Mouse (Mus musculus) MEL (cell line): ENCODE results near the gene Zbtb20.

Experiments used
- CTCF ChIP-seq, 3 experiments: IDR thresholded peaks in 2 of 3; conservative IDR thresholded peaks in 1 of 3; 2 replicates each; pipeline ENCODE4 v1.5.1; 2011 to 2012; ENCODE audit warnings: low read length in 3 of 3, low read depth in 2 of 3, mild to moderate bottlenecking in 2 of 3, improper control_type of control experiment in 1 of 3, inconsistent platforms in 1 of 3, mixed read lengths in 1 of 3, moderate library complexity in 1 of 3; ENCODE audit not compliant: control insufficient read depth in 1 of 3, insufficient read depth in 1 of 3, poor library complexity in 1 of 3, severe bottlenecking in 1 of 3
- E2F4 ChIP-seq: IDR thresholded peaks from 2 replicates; pipeline ENCODE4 v1.6.1; 2011; ENCODE audit warnings: low read depth, low read length, improper control_type of control experiment, borderline replicate concordance
- EP300 ChIP-seq, 2 experiments: IDR thresholded peaks; 2 replicates each; pipeline ENCODE4 v1.6.1; 2011; ENCODE audit warnings: improper control_type of control experiment in 2 of 2, low read length in 2 of 2, low read depth in 1 of 2, mild to moderate bottlenecking in 1 of 2
- MYB ChIP-seq: IDR thresholded peaks from 2 replicates; pipeline ENCODE4 v1.6.1; 2011; ENCODE audit warnings: mild to moderate bottlenecking, low read depth, low read length, improper control_type of control experiment
- MYC ChIP-seq: IDR thresholded peaks from 2 replicates; pipeline ENCODE4 v1.6.1; 2011; ENCODE audit warnings: low read depth, mild to moderate bottlenecking, low read length, improper control_type of control experiment, moderate library complexity
- NRF1 ChIP-seq: IDR thresholded peaks from 2 replicates; pipeline ENCODE4 v1.6.1; 2014; ENCODE audit warnings: low read depth, mild to moderate bottlenecking, inconsistent platforms, low read length, improper control_type of control experiment, moderate library complexity; ENCODE audit not compliant: poor library complexity, insufficient read depth, severe bottlenecking
- POLR2A ChIP-seq, 2 experiments: IDR thresholded peaks; 2 replicates each; pipeline ENCODE4 v1.6.1; 2011 to 2012; ENCODE audit warnings: low read length in 2 of 2, mild to moderate bottlenecking in 2 of 2, control low read depth in 1 of 2, improper control_type of control experiment in 1 of 2, low read depth in 1 of 2, moderate library complexity in 1 of 2; ENCODE audit not compliant: control insufficient read depth in 1 of 2, insufficient read depth in 1 of 2, poor library complexity in 1 of 2
- RAD21 ChIP-seq: IDR thresholded peaks from 2 replicates; pipeline ENCODE4 v1.6.1; 2011; ENCODE audit warnings: mild to moderate bottlenecking, low read depth, low read length, improper control_type of control experiment
- TCF12 ChIP-seq: IDR thresholded peaks from 2 replicates; pipeline ENCODE4 v1.6.1; 2014; ENCODE audit warnings: low read depth, mild to moderate bottlenecking, inconsistent platforms, low read length, improper control_type of control experiment, moderate library complexity
- USF2 ChIP-seq, 2 experiments: IDR thresholded peaks; 2 replicates each; pipeline ENCODE4 v1.6.1; 2011 to 2012; ENCODE audit warnings: improper control_type of control experiment in 2 of 2, low read length in 2 of 2, borderline replicate concordance in 1 of 2, inconsistent platforms in 1 of 2, low read depth in 1 of 2, mild to moderate bottlenecking in 1 of 2; ENCODE audit not compliant: insufficient read depth in 1 of 2

- no peak for TF ChIP-seq POLR2A (IDR thresholded peaks at IDR 0.05; ENCODE audit: control insufficient read depth in 1 of 2, insufficient read depth in 1 of 2, low read depth in 1 of 2, low read length in 2 of 2, poor library complexity in 1 of 2)
- TF ChIP-seq MYB = no peak
- no peak for TF ChIP-seq CTCF (IDR thresholded peaks at IDR 0.05 in 2 of 3, conservative IDR thresholded peaks at IDR 0.05 in 1 of 3; ENCODE audit: control insufficient read depth in 1 of 3, insufficient read depth in 1 of 3, low read depth in 2 of 3, low read length in 3 of 3, poor library complexity in 1 of 3, severe bottlenecking in 1 of 3)
- no peak for TF ChIP-seq MYC
- TF ChIP-seq E2F4 = no peak
- no peak for TF ChIP-seq USF2 (IDR thresholded peaks at IDR 0.05; ENCODE audit: borderline replicate concordance in 1 of 2, insufficient read depth in 1 of 2, low read depth in 1 of 2, low read length in 2 of 2)
- no peak for TF ChIP-seq EP300 (IDR thresholded peaks at IDR 0.05; ENCODE audit: low read depth in 1 of 2, low read length in 2 of 2)
- TF ChIP-seq NRF1 = no peak
- TF ChIP-seq RAD21 = no peak
- TF ChIP-seq TCF12 = no peak
These were observed 589.7 kb downstream of the Zbtb20 start for GRCm38 (mm10) chr16:43465368-43465839.
